Mouse (Mus musculus) E14TG2a.4 (cell line): ENCODE measurements around the gene Tmprss11c.

Source experiments
- CTCF ChIP-seq: conservative IDR thresholded peaks from 2 replicates; pipeline ENCODE4 v1.5.1; 2014; ENCODE audit warnings: low read length
- NANOG ChIP-seq: IDR thresholded peaks from 2 replicates; pipeline ENCODE4 v1.6.1; 2014; ENCODE audit warnings: borderline replicate concordance, low read length, mixed read lengths
- POU5F1 ChIP-seq: IDR thresholded peaks from 2 replicates; pipeline ENCODE4 v1.6.1; 2014; ENCODE audit warnings: low read length, borderline replicate concordance

DNA sequence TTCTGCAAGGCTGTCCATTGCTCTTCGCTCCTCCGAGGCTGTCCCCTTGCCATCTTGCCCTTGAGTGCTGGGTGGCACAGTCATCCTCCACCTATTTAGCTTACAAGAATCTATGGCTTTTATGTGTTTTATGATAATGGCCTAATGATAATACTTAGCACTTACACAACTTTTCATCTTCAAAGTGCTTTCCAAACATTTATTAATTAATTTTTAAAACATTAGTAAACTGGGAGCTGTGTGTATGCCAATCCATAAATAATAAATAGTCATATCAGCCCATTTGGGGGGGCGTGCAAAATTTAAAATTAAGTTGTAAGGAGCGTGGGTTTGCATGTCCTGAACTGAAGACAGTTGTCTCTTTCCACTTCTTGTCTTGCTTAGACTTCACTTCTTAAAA lies at the start of gene Tmprss11c:
- TF ChIP-seq CTCF = no peak
- no peak for TF ChIP-seq NANOG
- TF ChIP-seq POU5F1 = no peak
